Mouse (Mus musculus) R1 (cell line): ENCODE results near the gene Rab6b.

Experiments
- DNase-seq: peaks from one replicate; pipeline ENCODE4 v3.0.0-alpha.2; 2018; ENCODE audit warnings: low read depth, low spot score

Gene Rab6b

GRCm38 (mm10) chr9:103111621-103112470 lies at the start of gene Rab6b:
Rab6b (plus strand) TSS chr9:103111787.
- peak; percentile 65 for DNase-seq

- no peak for DNase-seq
These were observed 48.0 kb upstream of the Rab6b start for GRCm38 (mm10) chr9:103063591-103063990.

- DNase-seq = no peak
These were observed 44.7 kb upstream of the Rab6b start for GRCm38 (mm10) chr9:103066845-103067244.

- no peak for DNase-seq
These were observed 43.9 kb upstream of the Rab6b start for GRCm38 (mm10) chr9:103067651-103068050.

- DNase-seq = no peak
These were observed 42.8 kb upstream of the Rab6b start for GRCm38 (mm10) chr9:103068769-103069168.

GRCm38 (mm10) chr9:103071541-103072203 lies 39.9 kb upstream of the Rab6b start:
- no peak for DNase-seq

- DNase-seq = no peak
These were observed 39.4 kb upstream of the Rab6b start for GRCm38 (mm10) chr9:103072204-103072599.

- no peak for DNase-seq
These were observed 38.6 kb upstream of the Rab6b start for GRCm38 (mm10) chr9:103072926-103073515.

- no peak for DNase-seq
These were observed 34.6 kb upstream of the Rab6b start for GRCm38 (mm10) chr9:103076836-103077531.

GRCm38 (mm10) chr9:103078194-103078691 lies 33.3 kb upstream of the Rab6b start:
- no peak for DNase-seq

- peak; percentile 45 for DNase-seq
These were observed 31.4 kb upstream of the Rab6b start for GRCm38 (mm10) chr9:103080211-103080610.

GRCm38 (mm10) chr9:103082246-103082975 lies 29.2 kb upstream of the Rab6b start:
- no peak for DNase-seq

GRCm38 (mm10) chr9:103083405-103083804 lies 28.2 kb upstream of the Rab6b start:
- no peak for DNase-seq

- DNase-seq = no peak
These were observed 24.9 kb upstream of the Rab6b start for GRCm38 (mm10) chr9:103086736-103087135.

GRCm38 (mm10) chr9:103087301-103087700 lies 24.3 kb upstream of the Rab6b start:
- DNase-seq = no peak

- peak; percentile 89 for DNase-seq
These were observed 22.9 kb upstream of the Rab6b start for GRCm38 (mm10) chr9:103088661-103089060.

GRCm38 (mm10) chr9:103090116-103090875 lies 21.3 kb upstream of the Rab6b start:
- no peak for DNase-seq

GRCm38 (mm10) chr9:103091039-103091883 lies 20.3 kb upstream of the Rab6b start:
- peak; percentile 49 for DNase-seq

GRCm38 (mm10) chr9:103092248-103092647 lies 19.3 kb upstream of the Rab6b start:
- peak; percentile 79 for DNase-seq
